Mouse (Mus musculus) G1E (cell line): ENCODE data around the gene Dirc2. TPM values are rescaled to one million over a fixed set of nuclear protein-coding genes. Genes with fewer than 3 reads are reported as not detected.
A peak's percentile ranks its signal among the peaks of the same experiment; 100 is the strongest.

Experiments
- ATAC-seq: 2 replicates; pipeline ENCODE4 v1.8.0; 2016; ENCODE audit warnings: mild to moderate bottlenecking; ENCODE audit not compliant: insufficient number of reproducible peaks, poor library complexity, low FRiP score, severe bottlenecking; ENCODE audit errors: extremely low read depth
- DNase-seq: peaks from one replicate; pipeline ENCODE4 v3.0.0; 2012; ENCODE audit warnings: low spot score
- H3K27me3 ChIP-seq: 2 replicates; pipeline ENCODE4 v1.6.1; 2012; ENCODE audit warnings: mild to moderate bottlenecking, low read length, inconsistent platforms; ENCODE audit not compliant: insufficient read depth
- H3K36me3 ChIP-seq: replicated peaks from 2 replicates; pipeline ENCODE3; 2012; ENCODE audit warnings: mild to moderate bottlenecking, inconsistent platforms
- H3K4me1 ChIP-seq: 2 replicates; pipeline ENCODE4 v1.6.1; 2012; ENCODE audit warnings: low read depth, low read length, inconsistent platforms, mixed read lengths; ENCODE audit not compliant: insufficient read depth
- H3K4me3 ChIP-seq: 2 replicates; pipeline ENCODE4 v1.5.1; 2012; ENCODE audit warnings: low read depth, mild to moderate bottlenecking, inconsistent platforms, low read length, moderate library complexity, mixed read lengths
- H3K9me3 ChIP-seq: replicated peaks from 2 replicates; pipeline ENCODE4 v1.6.1; 2012; ENCODE audit warnings: inconsistent platforms
- CTCF ChIP-seq: IDR thresholded peaks from 2 replicates; pipeline ENCODE4 v1.5.1; 2012; ENCODE audit warnings: low read depth, low read length, inconsistent platforms, mixed read lengths
- GATA1 ChIP-seq: IDR thresholded peaks from 2 replicates; pipeline ENCODE4 v1.6.1; 2012; ENCODE audit warnings: borderline replicate concordance, low read length, inconsistent platforms, mixed read lengths
- GATA2 ChIP-seq: IDR thresholded peaks from 2 replicates; pipeline ENCODE4 v1.6.1; 2012; ENCODE audit warnings: low read depth, low read length, inconsistent platforms, borderline replicate concordance
- POLR2AphosphoS5 ChIP-seq: IDR thresholded peaks from 2 replicates; pipeline ENCODE4 v1.6.1; 2012; ENCODE audit warnings: low read depth, low read length, inconsistent platforms; ENCODE audit not compliant: insufficient replicate concordance
- TAL1 ChIP-seq: conservative IDR thresholded peaks from 2 replicates; pipeline ENCODE4 v1.6.1; 2012; ENCODE audit warnings: low read depth, low read length, inconsistent platforms, mixed read lengths
- polyA plus RNA-seq: library from polyadenylated mRNA; stranded (reverse); fragments of >175 nt; gene quantifications from 2 replicates; pipeline ENCODE4 v1.2.3, GENCODE M21; 2012
- total RNA-seq, 2 experiments: library from RNA; stranded (forward) in 1 of 2; stranded (reverse) in 1 of 2; fragments of 200-1000 nt in 1 of 2; fragments of >200 nt in 1 of 2; fragmentation: Nextera tagmentation in 1 of 2; gene quantifications; 2 replicates each; pipeline ENCODE4 v1.2.3; 2014 to 2017

Dirc2 gene
- total and polyA plus RNA-seq, 3 experiments: 3.3 to 23.5 (median 14.2) TPM

GRCm38 (mm10) chr16:35739548-35739947 lies 29.6 kb downstream of the Dirc2 start:
- no peak for TF ChIP-seq POLR2AphosphoS5
- no peak for TF ChIP-seq GATA1
- no peak for TF ChIP-seq CTCF
- no peak for TF ChIP-seq TAL1
- TF ChIP-seq GATA2: no peak
- H3K4me3 ChIP-seq: no peak overlapping the region
- H3K4me1 ChIP-seq: peaks cover 39% of the 10 kb centered on the region
- H3K9me3 ChIP-seq: no peaks in the 10 kb centered on the region
- H3K36me3 ChIP-seq: peaks cover 64% of the 10 kb centered on the region
- ATAC-seq (no peak), DNase-seq (peak; percentile 27)
- H3K27me3 ChIP-seq: no peaks in the 10 kb centered on the region

- Histone ChIP-seq H3K27me3 (no peaks in the 10 kb centered on the region), H3K4me3 (no peak overlapping the region), H3K4me1 (peaks cover 42% of the 10 kb centered on the region), H3K36me3 (peaks cover 68% of the 10 kb centered on the region), H3K9me3 (no peaks in the 10 kb centered on the region)
- TF ChIP-seq TAL1: no peak
- no peak for TF ChIP-seq CTCF
- no peak for TF ChIP-seq POLR2AphosphoS5
- TF ChIP-seq GATA2: no peak
- TF ChIP-seq GATA1: no peak
- DNase-seq (no peak), ATAC-seq (no peak)
These were observed 30.9 kb downstream of the Dirc2 start for GRCm38 (mm10) chr16:35738096-35738767.

GRCm38 (mm10) chr16:35734038-35734437 lies 35.1 kb downstream of the Dirc2 start:
- TF ChIP-seq TAL1 (no peak), CTCF (peak; percentile 98), POLR2AphosphoS5 (no peak), GATA2 (no peak)
- Histone ChIP-seq H3K27me3 (no peaks in the 10 kb centered on the region), H3K4me1 (peaks cover 26% of the 10 kb centered on the region), H3K36me3 (peaks cover 71% of the 10 kb centered on the region), H3K9me3 (no peaks in the 10 kb centered on the region), H3K4me3 (no peak overlapping the region)
- DNase-seq (peak; percentile 38), ATAC-seq (peak; percentile 57)

GRCm38 (mm10) chr16:35732096-35732495 lies 37.1 kb downstream of the Dirc2 start:
- H3K9me3 ChIP-seq: no peaks in the 10 kb centered on the region
- no peaks in the 10 kb centered on the region for H3K27me3 ChIP-seq
- ATAC-seq (no peak), DNase-seq (no peak)
- no peak overlapping the region for H3K4me3 ChIP-seq
- TF ChIP-seq CTCF: no peak
- TF ChIP-seq GATA2: no peak
- no peak for TF ChIP-seq GATA1
- no peak for TF ChIP-seq POLR2AphosphoS5
- no peak for TF ChIP-seq TAL1
- peaks cover 69% of the 10 kb centered on the region for H3K36me3 ChIP-seq
- H3K4me1 ChIP-seq: peaks cover 14% of the 10 kb centered on the region

GRCm38 (mm10) chr16:35729151-35729738 lies 39.9 kb downstream of the Dirc2 start:
- no peak for DNase-seq

GRCm38 (mm10) chr16:35726601-35727000 lies 42.6 kb downstream of the Dirc2 start:
- Histone ChIP-seq H3K36me3 (peaks cover 56% of the 10 kb centered on the region), H3K27me3 (no peaks in the 10 kb centered on the region), H3K4me1 (no peaks in the 10 kb centered on the region; the same call in 1 of the 2 replicates), H3K9me3 (no peaks in the 10 kb centered on the region), H3K4me3 (no peak overlapping the region)
- no peak for ATAC-seq
- TF ChIP-seq GATA2 (no peak), CTCF (no peak), TAL1 (no peak), GATA1 (no peak), POLR2AphosphoS5 (no peak)
- DNase-seq: no peak

More at GRCm38 (mm10) chr16:35729151-35729738, 39.9 kb downstream of the Dirc2 start:
- Histone ChIP-seq H3K36me3 (peaks cover 60% of the 10 kb centered on the region), H3K4me3 (no peak overlapping the region), H3K27me3 (no peaks in the 10 kb centered on the region), H3K9me3 (no peaks in the 10 kb centered on the region), H3K4me1 (peaks cover 5% of the 10 kb centered on the region)
- no peak for ATAC-seq
- TF ChIP-seq CTCF (no peak), TAL1 (no peak), GATA2 (no peak), POLR2AphosphoS5 (no peak), GATA1 (no peak)
